Mouse (Mus musculus): ENCODE data around the gene Nol4l. TPM values are rescaled to one million over a fixed set of nuclear protein-coding genes. Genes with fewer than 3 reads are reported as not detected.

Gene Nol4l
- total and polyA plus RNA-seq, 2 experiments from 2014 or later: 28.0 to 58.5 TPM

GRCm38 (mm10) chr2:153564343-153564742 lies 34.6 kb upstream of the Nol4l start:
- Histone ChIP-seq H3K27me3 (ENCODE audit: insufficient read depth, low read length) (no peaks in the 10 kb centered on the region), H3K4me2 (ENCODE audit: low read depth) (no peak overlapping the region), H3K36me3 (ENCODE audit: insufficient read depth) (no peaks in the 10 kb centered on the region), H3K9ac (no peak overlapping the region), H3K4me1 (ENCODE audit: insufficient read depth) (0 out of 2 replicates have a peak, but pooled peaks cover 14% of the 10 kb centered on the region), H3K27ac (ENCODE audit: low read depth, low read length) (no peak overlapping the region), H3K4me3 (ENCODE audit: low read depth, low read length) (no peak overlapping the region), H3K9me3 (ENCODE audit: low read length) (no peaks in the 10 kb centered on the region)
- TF ChIP-seq CTCF (IDR thresholded peaks at IDR 0.05; ENCODE audit: low read depth): peak; percentile 27; the same call in 1 of the 2 replicates
- 95% methylated on average over 3 of the region's 3 CpGs for WGBS
- no peak for ATAC-seq
- no peak for DNase-seq

- ATAC-seq: no peak
Measured at GRCm38 (mm10) chr2:153561564-153561963, 31.8 kb upstream of the Nol4l start.

GRCm38 (mm10) chr2:153560664-153561541 lies 31.1 kb upstream of the Nol4l start:
- H3K9me3 ChIP-seq (ENCODE audit: low read length): no peaks in the 10 kb centered on the region
- no peaks in the 10 kb centered on the region for H3K36me3 ChIP-seq (ENCODE audit: insufficient read depth)
- TF ChIP-seq CTCF (IDR thresholded peaks at IDR 0.05; ENCODE audit: low read depth): no peak
- 6% methylated on average over 21 of the region's 21 CpGs for WGBS
- H3K27ac ChIP-seq (ENCODE audit: low read depth, low read length): peak overlapping the region; percentile 67
- DNase-seq (peak; percentile 72), ATAC-seq (peak; percentile 94)
- peak overlapping the region; percentile 40 for H3K9ac ChIP-seq
- peak overlapping the region; percentile 42 for H3K4me2 ChIP-seq (ENCODE audit: low read depth)
- H3K27me3 ChIP-seq (ENCODE audit: insufficient read depth, low read length): no peaks in the 10 kb centered on the region
- 0 out of 2 replicates have a peak, but pooled peaks cover 15% of the 10 kb centered on the region for H3K4me1 ChIP-seq (ENCODE audit: insufficient read depth)
- H3K4me3 ChIP-seq (ENCODE audit: low read depth, low read length): no peak overlapping the region

More at GRCm38 (mm10) chr2:153561564-153561963, 31.8 kb upstream of the Nol4l start:
- Histone ChIP-seq H3K4me1 (ENCODE audit: insufficient read depth) (0 out of 2 replicates have a peak, but pooled peaks cover 15% of the 10 kb centered on the region), H3K9me3 (ENCODE audit: low read length) (no peaks in the 10 kb centered on the region), H3K27ac (ENCODE audit: low read depth, low read length) (peak overlapping the region; percentile 67), H3K36me3 (ENCODE audit: insufficient read depth) (no peaks in the 10 kb centered on the region), H3K27me3 (ENCODE audit: insufficient read depth, low read length) (no peaks in the 10 kb centered on the region), H3K9ac (0 out of 2 replicates have a peak overlapping the region, but pooled peaks have one; percentile 40), H3K4me3 (ENCODE audit: low read depth, low read length) (no peak overlapping the region), H3K4me2 (ENCODE audit: low read depth) (no peak overlapping the region)
- TF ChIP-seq CTCF (IDR thresholded peaks at IDR 0.05; ENCODE audit: low read depth): no peak
- 45% methylated on average over 5 of the region's 5 CpGs for WGBS
- no peak for DNase-seq

- H3K4me3 ChIP-seq (ENCODE audit: low read depth, low read length): no peak overlapping the region
- H3K9me3 ChIP-seq (ENCODE audit: low read length): no peaks in the 10 kb centered on the region
- H3K27me3 ChIP-seq (ENCODE audit: insufficient read depth, low read length): no peaks in the 10 kb centered on the region
- no peak overlapping the region for H3K9ac ChIP-seq
- no peaks in the 10 kb centered on the region for H3K36me3 ChIP-seq (ENCODE audit: insufficient read depth)
- no peak overlapping the region for H3K4me2 ChIP-seq (ENCODE audit: low read depth)
- ATAC-seq (no peak), DNase-seq (peak; percentile 5)
- no peak for TF ChIP-seq CTCF (IDR thresholded peaks at IDR 0.05; ENCODE audit: low read depth)
- 0 out of 2 replicates have a peak, but pooled peaks cover 15% of the 10 kb centered on the region for H3K4me1 ChIP-seq (ENCODE audit: insufficient read depth)
- H3K27ac ChIP-seq (ENCODE audit: low read depth, low read length): peak overlapping the region; percentile 16; the same call in 1 of the 2 replicates
- 43% methylated on average over 8 of the region's 8 CpGs for WGBS
Measured at GRCm38 (mm10) chr2:153559613-153560152, 29.9 kb upstream of the Nol4l start.

GRCm38 (mm10) chr2:153558464-153558863 lies 28.7 kb upstream of the Nol4l start:
- 0 out of 2 replicates have a peak, but pooled peaks cover 15% of the 10 kb centered on the region for H3K4me1 ChIP-seq (ENCODE audit: insufficient read depth)
- WGBS: 71% methylated on average over 6 of the region's 6 CpGs
- TF ChIP-seq CTCF (IDR thresholded peaks at IDR 0.05; ENCODE audit: low read depth): no peak
- DNase-seq (no peak), ATAC-seq (no peak)
- H3K27ac ChIP-seq (ENCODE audit: low read depth, low read length): no peak overlapping the region
- no peak overlapping the region for H3K4me3 ChIP-seq (ENCODE audit: low read depth, low read length)
- no peaks in the 10 kb centered on the region for H3K9me3 ChIP-seq (ENCODE audit: low read length)
- H3K9ac ChIP-seq: no peak overlapping the region
- no peaks in the 10 kb centered on the region for H3K27me3 ChIP-seq (ENCODE audit: insufficient read depth, low read length)
- H3K4me2 ChIP-seq (ENCODE audit: low read depth): no peak overlapping the region
- no peaks in the 10 kb centered on the region for H3K36me3 ChIP-seq (ENCODE audit: insufficient read depth)

GRCm38 (mm10) chr2:153557259-153557658 lies 27.5 kb upstream of the Nol4l start:
- Histone ChIP-seq H3K27me3 (ENCODE audit: insufficient read depth, low read length) (no peaks in the 10 kb centered on the region), H3K27ac (ENCODE audit: low read depth, low read length) (no peak overlapping the region), H3K9ac (no peak overlapping the region), H3K9me3 (ENCODE audit: low read length) (no peaks in the 10 kb centered on the region), H3K4me1 (ENCODE audit: insufficient read depth) (0 out of 2 replicates have a peak, but pooled peaks cover 15% of the 10 kb centered on the region), H3K36me3 (ENCODE audit: insufficient read depth) (no peaks in the 10 kb centered on the region), H3K4me3 (ENCODE audit: low read depth, low read length) (no peak overlapping the region), H3K4me2 (ENCODE audit: low read depth) (no peak overlapping the region)
- DNase-seq (no peak), ATAC-seq (no peak)
- no peak for TF ChIP-seq CTCF (IDR thresholded peaks at IDR 0.05; ENCODE audit: low read depth)
- 82% methylated on average over 4 of the region's 4 CpGs for WGBS

GRCm38 (mm10) chr2:153556208-153556607 lies 26.4 kb upstream of the Nol4l start:
- 62% methylated on average over 9 of the region's 9 CpGs for WGBS
- no peak for ATAC-seq
- H3K9ac ChIP-seq: no peak overlapping the region

More at GRCm38 (mm10) chr2:153556208-153556607, 26.4 kb upstream of the Nol4l start:
- DNase-seq: no peak
- Histone ChIP-seq H3K27ac (ENCODE audit: low read depth, low read length) (no peak overlapping the region), H3K4me3 (ENCODE audit: low read depth, low read length) (no peak overlapping the region), H3K4me1 (ENCODE audit: insufficient read depth) (0 out of 2 replicates have a peak, but pooled peaks cover 13% of the 10 kb centered on the region), H3K9me3 (ENCODE audit: low read length) (no peaks in the 10 kb centered on the region), H3K4me2 (ENCODE audit: low read depth) (no peak overlapping the region), H3K36me3 (ENCODE audit: insufficient read depth) (no peaks in the 10 kb centered on the region), H3K27me3 (ENCODE audit: insufficient read depth, low read length) (no peaks in the 10 kb centered on the region)
- TF ChIP-seq CTCF (IDR thresholded peaks at IDR 0.05; ENCODE audit: low read depth): no peak

Measured in forebrain, postnatal 0 days (tissue).